Mouse (Mus musculus) bone marrow macrophage, adult 2 months (primary cell): ENCODE measurements around the gene Eci3.

Experiments
- CTCF ChIP-seq: IDR thresholded peaks from 2 replicates; pipeline ENCODE4 v1.5.1; 2012; ENCODE audit warnings: low read depth, mild to moderate bottlenecking, low read length, moderate library complexity
- POLR2A ChIP-seq: IDR thresholded peaks from 2 replicates; pipeline ENCODE4 v1.6.1; 2012; ENCODE audit warnings: mild to moderate bottlenecking, low read depth, low read length, borderline replicate concordance

GRCm38 (mm10) chr13:34973770-34974169 lies 10.2 kb upstream of the Eci3 start:
- TF ChIP-seq POLR2A, result no peak
- TF ChIP-seq CTCF, result no peak
